In genomic region chr1:171438014-171438670, GRCm38 (mm10) we compare ENCODE assay signal across 1 mouse cellular context.
TF ChIP-seq lines count a peak whose summit lies in the region.

No protein-coding gene starts in this region.

TF ChIP-seq in CH12.LX, 34 proteins besides CTCF, POLR2A, EP300 and RAD21 (continued from another document):
- TF ChIP-seq ELF1 (IDR thresholded peaks at IDR 0.05; ENCODE audit: low read depth, low read length) (no peak), IRF4 (IDR thresholded peaks at IDR 0.05; ENCODE audit: low read depth, low read length) (no peak), MYC (IDR thresholded peaks at IDR 0.05; ENCODE audit: low read depth, low read length) (no peak), ZMIZ1 (IDR thresholded peaks at IDR 0.05; ENCODE audit: low read depth, low read length) (no peak)
